Mouse (Mus musculus) layer of hippocampus, adult 2 months (tissue): Measurements from ENCODE around the gene Tet3. TPM values are rescaled to one million over a fixed set of nuclear protein-coding genes. Genes with fewer than 3 reads are reported as not detected.

Source experiments
- DNase-seq, 2 experiments: peaks; one replicate each; pipeline ENCODE4 v3.0.0; 2022; ENCODE audit warnings: low spot score in 2 of 2
- H3K27ac ChIP-seq: fragments of 200-600 bp; 2 replicates; pipeline ENCODE4 v1.8.1; 2022
- H3K4me3 ChIP-seq: fragments of 200-600 bp; 2 replicates; pipeline ENCODE4 v1.8.1; 2022; ENCODE audit warnings: mild to moderate bottlenecking
- CTCF ChIP-seq: fragments of 200-600 bp; conservative IDR thresholded peaks from 2 replicates; pipeline ENCODE4 v1.8.1; 2022; ENCODE audit warnings: antibody characterized with exemption, mild to moderate bottlenecking, moderate library complexity
- total RNA-seq, 2 experiments: library from RNA; stranded (reverse); gene quantifications; 2 replicates each; pipeline ENCODE4 v1.2.3; 2021

Gene Tet3
- total RNA-seq, 2 experiments from 2014 or later, result 61.0 to 65.9 TPM

- DNase-seq, result no peak
- TF ChIP-seq CTCF, result no peak
- Histone ChIP-seq H3K4me3 (no peak overlapping the region), H3K27ac (no peak overlapping the region)
Observed at GRCm38 (mm10) chr6:83395544-83396229, 63.2 kb downstream of the Tet3 start.

DNA sequence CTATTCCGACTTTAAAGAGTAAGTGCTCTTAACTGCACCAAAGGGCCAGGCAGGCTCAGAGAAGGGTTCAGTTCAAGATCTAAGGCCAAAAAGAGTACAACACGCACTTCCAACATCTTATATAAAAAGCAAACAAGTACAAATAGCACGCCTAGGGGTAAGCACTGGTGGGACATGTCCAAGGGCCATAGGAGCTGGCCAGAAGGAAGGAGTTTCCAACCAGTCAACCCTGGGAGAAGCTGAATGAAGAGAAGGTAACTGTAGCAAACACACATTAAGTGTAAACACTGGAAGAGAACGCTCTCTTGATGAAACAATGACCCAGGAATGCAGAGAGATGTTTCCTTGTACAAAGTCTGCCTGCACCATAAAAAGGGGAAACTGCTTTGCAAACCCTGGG lies 64.8 kb downstream of the Tet3 start:
- Histone ChIP-seq H3K4me3 (no peak overlapping the region), H3K27ac (no peak overlapping the region)
- TF ChIP-seq CTCF, result no peak
- no peak for DNase-seq

GRCm38 (mm10) chr6:83392166-83392780 lies 66.6 kb downstream of the Tet3 start:
- peak overlapping the region; percentile 53; the same call in 1 of the 2 replicates for H3K27ac ChIP-seq
- no peak for TF ChIP-seq CTCF
- DNase-seq, result peak in 1 of 2 experiments; percentile 39
- H3K4me3 ChIP-seq, result no peak overlapping the region

- H3K27ac ChIP-seq, result no peak overlapping the region
- no peak overlapping the region for H3K4me3 ChIP-seq
- TF ChIP-seq CTCF, result no peak
- no peak for DNase-seq
Observed at GRCm38 (mm10) chr6:83385569-83386090, 73.3 kb downstream of the Tet3 start.

DNA sequence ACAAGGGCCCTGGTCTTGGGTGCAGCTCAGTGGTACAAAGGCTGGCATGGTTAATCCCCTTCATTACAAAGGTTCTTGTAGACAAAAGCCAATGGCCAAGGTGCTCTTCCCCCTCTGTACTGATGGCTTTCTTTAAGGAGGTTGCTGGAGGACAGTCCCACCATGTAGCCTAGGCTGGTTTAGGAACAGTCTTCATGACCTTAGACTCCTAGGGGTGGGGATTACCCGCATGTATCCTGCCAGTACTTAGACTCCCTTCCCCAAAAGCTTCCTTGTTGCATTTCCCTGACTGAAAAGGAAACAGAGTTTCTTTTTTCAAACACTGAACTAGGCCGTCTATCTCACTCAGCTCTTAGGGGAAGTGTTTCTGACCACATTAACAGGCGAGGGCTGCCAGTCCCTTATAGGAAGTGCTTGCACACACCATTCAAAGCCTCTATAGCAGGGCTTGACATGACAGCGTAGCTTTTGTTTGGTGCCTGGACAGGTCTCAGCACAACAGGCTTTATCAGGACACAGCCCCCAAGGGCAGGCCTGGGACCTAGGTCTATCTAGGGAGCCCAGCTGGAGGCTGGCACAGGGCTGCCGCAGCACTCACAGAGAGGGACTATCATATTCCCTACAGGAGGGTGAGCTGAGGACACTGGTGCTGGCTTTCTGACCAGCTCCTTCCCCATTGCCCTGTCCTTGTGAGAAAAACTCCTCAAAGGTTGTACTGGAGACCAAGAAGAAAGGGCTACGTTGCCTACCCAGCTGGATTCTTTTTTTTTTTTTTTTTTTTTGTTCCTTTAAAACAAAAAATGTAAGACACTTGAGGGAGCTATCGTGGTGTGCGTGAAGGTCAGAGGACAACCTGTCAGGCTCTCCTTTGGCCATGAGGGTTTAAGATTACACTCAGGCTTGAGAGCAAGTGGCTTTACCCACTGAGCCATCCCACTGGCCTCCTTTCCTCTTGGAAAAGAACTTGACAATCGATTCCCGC lies 77.1 kb downstream of the Tet3 start:
- DNase-seq, result no peak
- no peak for TF ChIP-seq CTCF
- Histone ChIP-seq H3K4me3 (no peak overlapping the region), H3K27ac (no peak overlapping the region)

DNA sequence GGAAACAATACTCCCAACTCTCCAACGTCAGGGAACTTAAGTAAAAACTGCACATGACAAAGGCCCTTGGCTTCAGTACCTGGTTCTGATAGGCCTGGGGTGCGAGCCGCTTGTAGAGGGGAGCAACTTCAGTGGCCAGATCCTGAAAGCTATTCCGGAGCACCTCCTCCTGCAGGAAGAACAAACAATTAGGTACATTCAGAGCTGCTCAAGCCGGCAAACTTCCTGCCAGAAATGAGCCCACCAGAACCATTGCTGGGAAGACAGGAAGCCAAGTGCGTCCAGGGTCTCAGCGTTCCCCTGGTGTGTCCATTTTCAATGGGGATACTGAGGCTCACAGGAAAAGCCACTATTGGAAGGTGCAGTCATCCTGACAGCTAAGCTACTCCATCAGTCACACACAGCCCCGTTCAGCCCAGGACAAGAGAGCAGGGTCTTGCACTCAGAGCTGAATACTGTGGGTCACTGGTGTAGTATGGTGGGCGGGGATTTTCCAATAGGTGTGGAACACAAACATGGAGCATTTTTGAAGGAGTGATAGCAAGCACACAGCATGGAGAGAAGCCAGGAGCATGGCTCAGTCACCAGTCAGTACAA lies 85.1 kb downstream of the Tet3 start:
- DNase-seq, result no peak
- Histone ChIP-seq H3K4me3 (no peak overlapping the region), H3K27ac (no peak overlapping the region)
- TF ChIP-seq CTCF, result no peak

DNA sequence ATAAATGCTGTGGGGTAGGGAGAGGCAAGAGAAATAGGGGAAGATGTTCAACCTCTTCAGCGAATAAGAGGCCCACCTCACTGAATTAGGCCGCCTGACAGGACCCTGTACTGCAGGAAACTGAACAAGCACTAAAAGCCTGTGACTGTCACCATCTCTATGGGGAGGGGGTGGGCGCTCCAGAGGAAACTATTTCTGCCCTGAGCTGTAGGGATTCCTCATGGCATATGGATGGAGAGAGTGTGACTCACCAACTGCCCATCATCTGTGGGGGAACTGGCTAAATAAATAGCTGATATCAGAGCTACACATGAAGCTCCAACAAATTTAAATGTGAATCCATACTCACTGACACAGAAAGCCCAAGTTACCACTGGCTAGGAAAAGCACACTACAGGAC lies 87.5 kb downstream of the Tet3 start:
- DNase-seq, result no peak
- H3K4me3 ChIP-seq, result no peak overlapping the region
- TF ChIP-seq CTCF, result no peak
- H3K27ac ChIP-seq, result no peak overlapping the region

DNA sequence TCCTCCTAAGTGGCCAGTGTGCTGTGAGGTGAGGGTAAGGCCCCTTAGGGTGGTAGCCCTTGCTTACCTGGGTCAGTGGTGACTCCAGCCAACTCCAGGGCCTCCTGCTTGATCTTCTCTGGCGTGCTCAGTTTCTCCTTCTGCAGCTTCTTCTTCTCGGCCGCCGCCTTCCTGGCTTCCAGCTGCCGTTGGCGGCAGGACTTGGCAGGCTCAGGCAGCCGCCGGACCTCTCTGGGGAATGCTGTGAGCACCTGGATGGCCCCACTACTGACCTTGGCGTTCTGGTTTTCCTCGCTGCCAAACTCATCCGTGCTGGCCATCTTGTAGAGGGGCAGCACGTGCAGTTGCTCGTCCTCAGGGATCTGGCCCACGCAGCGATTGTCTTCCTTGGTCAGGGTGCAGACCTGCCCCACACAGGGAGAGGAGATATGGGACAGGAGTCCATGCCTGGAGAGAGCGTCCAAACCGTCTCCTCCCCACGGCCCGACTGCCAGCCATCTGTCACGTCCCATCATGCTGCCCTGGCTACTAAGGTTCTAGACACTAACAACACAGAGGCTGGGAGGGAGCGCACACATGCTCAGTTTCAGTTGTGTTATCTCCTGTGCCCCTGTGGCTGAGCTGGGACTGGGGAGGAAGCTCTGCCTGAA lies 88.4 kb downstream of the Tet3 start:
- no peak for DNase-seq
- H3K4me3 ChIP-seq, result no peak overlapping the region
- no peak for TF ChIP-seq CTCF
- peak overlapping the region; percentile 18; the same call in 1 of the 2 replicates for H3K27ac ChIP-seq

DNA sequence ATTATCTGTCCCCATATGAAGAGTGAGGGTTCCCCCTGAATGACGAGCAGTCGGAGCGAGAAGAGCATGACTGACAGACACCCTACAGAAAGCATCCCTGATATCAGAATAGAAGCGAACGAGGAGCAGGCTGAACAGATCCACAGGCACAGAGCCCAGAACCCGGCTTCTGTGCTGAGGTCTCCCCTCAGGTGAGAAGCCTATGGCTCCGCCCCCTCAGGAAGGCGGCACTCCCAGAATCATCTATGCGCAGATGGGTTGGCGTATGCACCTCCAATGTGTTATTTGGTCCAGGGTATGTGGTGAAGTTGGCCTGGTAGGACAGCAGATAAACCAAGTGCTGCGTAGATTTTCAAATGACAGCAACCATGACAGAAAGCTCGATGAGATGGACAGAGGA lies 95.8 kb downstream of the Tet3 start:
- Histone ChIP-seq H3K4me3 (no peak overlapping the region), H3K27ac (no peak overlapping the region)
- TF ChIP-seq CTCF, result no peak
- no peak for DNase-seq

GRCm38 (mm10) chr6:83361523-83362248 lies 97.2 kb downstream of the Tet3 start:
- H3K4me3 ChIP-seq, result no peak overlapping the region
- DNase-seq, result no peak
- TF ChIP-seq CTCF, result no peak

GRCm38 (mm10) chr6:83357436-83357835 lies 101.4 kb downstream of the Tet3 start:
- no peak for DNase-seq
- H3K4me3 ChIP-seq, result no peak overlapping the region
- TF ChIP-seq CTCF, result no peak
- H3K27ac ChIP-seq, result no peak overlapping the region

More at GRCm38 (mm10) chr6:83361523-83362248, 97.2 kb downstream of the Tet3 start:
- no peak overlapping the region for H3K27ac ChIP-seq
